Mouse (Mus musculus): ENCODE results near the gene Trp53rkb. TPM values are rescaled to one million over a fixed set of nuclear protein-coding genes. Genes with fewer than 3 reads are reported as not detected.

Gene Trp53rkb
- polyA plus RNA-seq, 1 experiment from 2014 or later: 4.3 TPM

- under 1% methylated on average over 76 of the region's 76 CpGs for WGBS
- Histone ChIP-seq H3K4me3 (ENCODE audit: low read length) (peak within 1 kb of the TSS; percentile 82), H3K36me3 (ENCODE audit: control insufficient read depth, insufficient read depth) (no peaks in the 10 kb centered on the region), H3K4me1 (ENCODE audit: control insufficient read depth, insufficient read depth, low read length) (peaks cover 14% of the 10 kb centered on the region), H3K27ac (ENCODE audit: low read length) (peak within 1 kb of the TSS; percentile 85), H3K4me2 (ENCODE audit: low read depth, low read length) (peak within 1 kb of the TSS; percentile 77), H3K9me3 (replicated peaks; ENCODE audit: control insufficient read depth, low read length) (no peaks in the 10 kb centered on the region), H3K27me3 (ENCODE audit: control insufficient read depth, insufficient read depth, low read length) (no peaks in the 10 kb centered on the region), H3K9ac (ENCODE audit: low read length) (peak within 1 kb of the TSS; percentile 88)
- ATAC-seq (replicated peaks; ENCODE audit: extremely low read depth, insufficient read depth, low FRiP score): peak; percentile 93
Measured at GRCm38 (mm10) chr2:166805250-166806172, 13.2 kb downstream of the Trp53rkb start, which contains the start of gene Arfgef2. TSS of gene Arfgef2 (plus strand) at chr2:166805588.

- 16% methylated on average over 14 of the region's 14 CpGs for WGBS
- H3K36me3 ChIP-seq (ENCODE audit: control insufficient read depth, insufficient read depth): no peaks in the 10 kb centered on the region
- peak overlapping the region; percentile 85 for H3K27ac ChIP-seq (ENCODE audit: low read length)
- H3K9me3 ChIP-seq (replicated peaks; ENCODE audit: control insufficient read depth, low read length): no peaks in the 10 kb centered on the region
- peak overlapping the region; percentile 77 for H3K4me2 ChIP-seq (ENCODE audit: low read depth, low read length)
- H3K9ac ChIP-seq (ENCODE audit: low read length): peak overlapping the region; percentile 88
- H3K4me3 ChIP-seq (ENCODE audit: low read length): peak overlapping the region; percentile 82
- H3K27me3 ChIP-seq (ENCODE audit: control insufficient read depth, insufficient read depth, low read length): no peaks in the 10 kb centered on the region
- peaks cover 14% of the 10 kb centered on the region for H3K4me1 ChIP-seq (ENCODE audit: control insufficient read depth, insufficient read depth, low read length)
- ATAC-seq (replicated peaks; ENCODE audit: extremely low read depth, insufficient read depth, low FRiP score): no peak
Measured at GRCm38 (mm10) chr2:166806173-166806705, 13.9 kb downstream of the Trp53rkb start.

- H3K27ac ChIP-seq (ENCODE audit: low read length): no peak overlapping the region
- no peaks in the 10 kb centered on the region for H3K9me3 ChIP-seq (replicated peaks; ENCODE audit: control insufficient read depth, low read length)
- H3K27me3 ChIP-seq (ENCODE audit: control insufficient read depth, insufficient read depth, low read length): no peaks in the 10 kb centered on the region
- no peaks in the 10 kb centered on the region for H3K36me3 ChIP-seq (ENCODE audit: control insufficient read depth, insufficient read depth)
- H3K4me1 ChIP-seq (ENCODE audit: control insufficient read depth, insufficient read depth, low read length): peaks cover 14% of the 10 kb centered on the region
- ATAC-seq (replicated peaks; ENCODE audit: extremely low read depth, insufficient read depth, low FRiP score): no peak
- peak overlapping the region; percentile 82 for H3K4me3 ChIP-seq (ENCODE audit: low read length)
- H3K9ac ChIP-seq (ENCODE audit: low read length): peak overlapping the region; percentile 88
- 67% methylated on average over 6 of the region's 6 CpGs for WGBS
- H3K4me2 ChIP-seq (ENCODE audit: low read depth, low read length): peak overlapping the region; percentile 77
Measured at GRCm38 (mm10) chr2:166806813-166807212, 14.5 kb downstream of the Trp53rkb start.

- no peaks in the 10 kb centered on the region for H3K9me3 ChIP-seq (replicated peaks; ENCODE audit: control insufficient read depth, low read length)
- no peak overlapping the region for H3K27ac ChIP-seq (ENCODE audit: low read length)
- H3K36me3 ChIP-seq (ENCODE audit: control insufficient read depth, insufficient read depth): no peaks in the 10 kb centered on the region
- H3K9ac ChIP-seq (ENCODE audit: low read length): no peak overlapping the region
- no peaks in the 10 kb centered on the region for H3K27me3 ChIP-seq (ENCODE audit: control insufficient read depth, insufficient read depth, low read length)
- no peak overlapping the region for H3K4me2 ChIP-seq (ENCODE audit: low read depth, low read length)
- H3K4me1 ChIP-seq (ENCODE audit: control insufficient read depth, insufficient read depth, low read length): peaks cover 14% of the 10 kb centered on the region
- 90% methylated on average over 5 of the region's 5 CpGs for WGBS
- ATAC-seq (replicated peaks; ENCODE audit: extremely low read depth, insufficient read depth, low FRiP score): no peak
- H3K4me3 ChIP-seq (ENCODE audit: low read length): no peak overlapping the region
Measured at GRCm38 (mm10) chr2:166809499-166809898, 17.2 kb downstream of the Trp53rkb start.

- no peak overlapping the region for H3K9ac ChIP-seq (ENCODE audit: low read length)
- 85% methylated on average over 10 of the region's 10 CpGs for WGBS
- H3K27ac ChIP-seq (ENCODE audit: low read length): no peak overlapping the region
- no peak overlapping the region for H3K4me3 ChIP-seq (ENCODE audit: low read length)
- peaks cover 14% of the 10 kb centered on the region for H3K4me1 ChIP-seq (ENCODE audit: control insufficient read depth, insufficient read depth, low read length)
- H3K4me2 ChIP-seq (ENCODE audit: low read depth, low read length): no peak overlapping the region
- no peak for ATAC-seq (replicated peaks; ENCODE audit: extremely low read depth, insufficient read depth, low FRiP score)
- no peaks in the 10 kb centered on the region for H3K27me3 ChIP-seq (ENCODE audit: control insufficient read depth, insufficient read depth, low read length)
- no peaks in the 10 kb centered on the region for H3K36me3 ChIP-seq (ENCODE audit: control insufficient read depth, insufficient read depth)
- no peaks in the 10 kb centered on the region for H3K9me3 ChIP-seq (replicated peaks; ENCODE audit: control insufficient read depth, low read length)
Measured at GRCm38 (mm10) chr2:166810821-166811220, 18.5 kb downstream of the Trp53rkb start.

GRCm38 (mm10) chr2:166818463-166819143, 26.3 kb downstream of the Trp53rkb start:
- H3K4me1 ChIP-seq (ENCODE audit: control insufficient read depth, insufficient read depth, low read length): peaks cover 39% of the 10 kb centered on the region
- WGBS: 78% methylated on average over 9 of the region's 9 CpGs
- no peak for ATAC-seq (replicated peaks; ENCODE audit: extremely low read depth, insufficient read depth, low FRiP score)

GRCm38 (mm10) chr2:166819849-166820248, 27.5 kb downstream of the Trp53rkb start:
- Histone ChIP-seq H3K4me3 (ENCODE audit: low read length) (no peak overlapping the region), H3K9ac (ENCODE audit: low read length) (no peak overlapping the region), H3K4me2 (ENCODE audit: low read depth, low read length) (no peak overlapping the region), H3K4me1 (ENCODE audit: control insufficient read depth, insufficient read depth, low read length) (peaks cover 39% of the 10 kb centered on the region), H3K27ac (ENCODE audit: low read length) (no peak overlapping the region), H3K27me3 (ENCODE audit: control insufficient read depth, insufficient read depth, low read length) (no peaks in the 10 kb centered on the region), H3K9me3 (replicated peaks; ENCODE audit: control insufficient read depth, low read length) (no peaks in the 10 kb centered on the region), H3K36me3 (ENCODE audit: control insufficient read depth, insufficient read depth) (peaks cover 4% of the 10 kb centered on the region)
- no peak for ATAC-seq (replicated peaks; ENCODE audit: extremely low read depth, insufficient read depth, low FRiP score)
- 74% methylated on average over 8 of the region's 8 CpGs for WGBS

More at GRCm38 (mm10) chr2:166818463-166819143, 26.3 kb downstream of the Trp53rkb start:
- Histone ChIP-seq H3K9me3 (replicated peaks; ENCODE audit: control insufficient read depth, low read length) (no peaks in the 10 kb centered on the region), H3K36me3 (ENCODE audit: control insufficient read depth, insufficient read depth) (peaks cover 4% of the 10 kb centered on the region), H3K4me2 (ENCODE audit: low read depth, low read length) (no peak overlapping the region), H3K9ac (ENCODE audit: low read length) (no peak overlapping the region), H3K4me3 (ENCODE audit: low read length) (no peak overlapping the region), H3K27ac (ENCODE audit: low read length) (no peak overlapping the region), H3K27me3 (ENCODE audit: control insufficient read depth, insufficient read depth, low read length) (no peaks in the 10 kb centered on the region)

DNA sequence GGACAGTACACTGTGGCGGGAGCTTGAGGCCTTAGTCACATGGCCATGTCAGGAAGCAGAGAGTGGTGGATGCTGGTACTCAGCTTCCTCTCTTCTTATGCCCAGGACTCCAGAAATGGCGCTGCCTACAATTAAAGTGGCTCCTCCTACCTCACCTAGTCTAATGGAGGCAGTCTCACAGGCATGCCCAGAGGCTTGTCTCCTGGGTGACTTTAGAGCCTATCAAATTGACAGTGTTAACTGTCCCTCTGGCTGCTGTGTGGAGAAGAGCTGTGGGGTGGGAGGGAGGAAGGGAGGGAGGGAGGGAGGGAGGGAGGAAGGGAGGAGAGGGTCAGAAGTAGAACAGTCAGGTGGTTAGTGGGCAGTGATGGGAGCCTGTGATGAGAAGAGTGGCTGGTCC, 28.5 kb downstream of the Trp53rkb start:
- Histone ChIP-seq H3K9ac (ENCODE audit: low read length) (no peak overlapping the region), H3K27ac (ENCODE audit: low read length) (no peak overlapping the region)
- ATAC-seq (replicated peaks; ENCODE audit: extremely low read depth, insufficient read depth, low FRiP score): peak; percentile 23; the same call in 1 of the 2 replicates

More for the DNA sequence above, 28.5 kb downstream of the Trp53rkb start:
- no peak overlapping the region for H3K4me2 ChIP-seq (ENCODE audit: low read depth, low read length)
- H3K27me3 ChIP-seq (ENCODE audit: control insufficient read depth, insufficient read depth, low read length): no peaks in the 10 kb centered on the region
- no peak overlapping the region for H3K4me3 ChIP-seq (ENCODE audit: low read length)
- peaks cover 39% of the 10 kb centered on the region for H3K4me1 ChIP-seq (ENCODE audit: control insufficient read depth, insufficient read depth, low read length)
- H3K36me3 ChIP-seq (ENCODE audit: control insufficient read depth, insufficient read depth): peaks cover 4% of the 10 kb centered on the region
- H3K9me3 ChIP-seq (replicated peaks; ENCODE audit: control insufficient read depth, low read length): no peaks in the 10 kb centered on the region
- WGBS: 34% methylated on average over 2 of the region's 2 CpGs

Data from heart, embryonic 16.5 days (tissue).